Mouse (Mus musculus) olfactory bulb, adult 2 months (tissue): ENCODE results near the gene Preb.

Source experiments
- CTCF ChIP-seq: fragments of 200-500 bp; IDR thresholded peaks from 2 replicates; pipeline ENCODE4 v1.5.1; 2012; ENCODE audit warnings: low read depth, mild to moderate bottlenecking, low read length, moderate library complexity; ENCODE audit not compliant: insufficient read depth
- POLR2A ChIP-seq: fragments of 200-500 bp; IDR thresholded peaks from 2 replicates; pipeline ENCODE4 v1.6.1; 2012; ENCODE audit warnings: mild to moderate bottlenecking, low read depth, low read length, moderate library complexity; ENCODE audit not compliant: insufficient read depth

- TF ChIP-seq CTCF (no peak), POLR2A (no peak)
Measured at GRCm38 (mm10) chr5:30999324-30999723, 39.2 kb upstream of the Preb start.
